Mouse (Mus musculus): ENCODE measurements at regions not wholly inside any gene's neighbourhood (a gene's known extent, or its start where the extent isn't known, plus 50 kb on each side); places are given as distances from the start of the nearest gene placed in this dataset.

DNA sequence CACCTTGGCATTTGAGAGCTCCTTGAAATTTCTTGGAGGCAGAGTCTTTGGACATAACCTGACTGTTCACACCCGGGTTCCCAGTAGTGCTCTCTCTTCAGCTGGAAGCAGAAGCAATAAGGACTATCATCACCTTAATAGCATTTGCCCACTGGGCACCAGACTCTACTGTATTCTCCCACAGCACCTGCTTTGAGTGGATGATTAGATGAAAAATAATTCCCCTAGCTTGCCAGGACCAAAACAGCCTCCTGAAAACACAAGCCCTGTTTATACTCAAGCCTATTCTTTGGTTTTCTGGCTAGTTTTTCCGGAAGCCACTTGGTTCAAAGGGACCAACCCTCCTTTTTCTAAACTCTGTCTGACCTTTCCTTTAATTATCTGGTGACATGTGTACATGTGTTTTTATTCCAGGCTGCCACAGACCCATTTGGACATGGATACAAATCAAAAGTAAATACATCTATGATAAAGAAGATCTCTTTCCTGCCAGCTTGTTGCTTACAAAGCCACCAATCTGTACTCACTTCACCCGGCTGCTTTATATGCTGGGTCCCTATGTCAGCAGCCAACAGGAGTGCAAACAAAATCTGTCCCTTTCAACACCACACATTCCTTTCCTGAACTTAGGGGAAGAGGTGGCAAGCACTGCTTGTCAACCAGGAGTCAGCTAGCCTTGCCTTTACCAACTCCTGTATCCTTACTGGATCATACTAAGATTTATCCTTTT, 787.4 kb downstream of the Bcl11a start:
- ATAC-seq (replicated peaks; ENCODE audit: low FRiP score, low TSS enrichment, poor library complexity, severe bottlenecking): no peak
